In the genomic region with DNA sequence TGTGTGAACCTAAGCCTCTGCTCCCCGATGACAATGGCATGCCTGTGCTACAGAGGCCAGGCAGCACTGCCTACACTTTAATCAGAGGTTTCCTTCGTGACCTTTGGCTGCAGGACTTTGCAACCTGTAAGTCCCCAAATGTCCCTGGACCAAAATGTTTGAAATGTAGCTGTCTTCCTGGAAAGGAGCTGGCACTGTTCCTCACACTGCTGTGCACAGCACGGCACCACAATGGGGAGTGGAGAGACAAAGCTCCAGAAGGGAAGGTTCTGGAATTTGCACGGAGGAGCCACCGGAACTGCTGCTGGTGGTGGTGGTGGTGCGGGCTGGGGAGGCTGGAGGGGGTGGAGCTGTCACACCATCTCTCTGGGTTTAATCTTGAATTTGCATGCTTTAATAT, we compare ENCODE assay signal across 12 mouse cellular contexts.
"Had no signal": no experiment of that assay in that cellular context is flagged by ENCODE, and none has a peak within 500 bp of the region (broad histone marks: within the 10 kb centered on the region; RNA-seq: fewer than 3 reads in every experiment).

No protein-coding gene starts in this region.

- ATAC-seq: liver, embryonic 12.5 days had no signal

- H3K9ac ChIP-seq: limb, embryonic 15.5 days; liver, embryonic 12.5 days; lung, embryonic 14.5 days; midbrain, embryonic 12.5 days had no signal

- H3K4me3 ChIP-seq: left cerebral cortex, adult 2 months; limb, embryonic 15.5 days; liver, embryonic 12.5 days; megakaryocyte, embryonic 14.5 days; midbrain, embryonic 12.5 days had no signal

- DNase-seq: kidney, postnatal 14 days; lung, embryonic 14.5 days; lung, postnatal 14 days; right cerebral cortex, adult 18-20 months; right cerebral cortex, postnatal 25 days; thymus, postnatal 36 days had no signal

- H3K4me2 ChIP-seq: limb, embryonic 15.5 days; liver, embryonic 12.5 days; lung, embryonic 14.5 days; midbrain, embryonic 12.5 days had no signal

- H3K9me3 ChIP-seq: limb, embryonic 15.5 days; liver, embryonic 12.5 days; megakaryocyte, embryonic 14.5 days; midbrain, embryonic 12.5 days had no signal

- H3K27me3 ChIP-seq: limb, embryonic 15.5 days; midbrain, embryonic 12.5 days had no signal

- H3K27ac ChIP-seq: left cerebral cortex, adult 2 months; limb, embryonic 15.5 days; liver, embryonic 12.5 days; macrophage; midbrain, embryonic 12.5 days had no signal

- H3K4me1 ChIP-seq: megakaryocyte, embryonic 14.5 days had no signal

- H3K36me3 ChIP-seq: liver, embryonic 12.5 days had no signal
